ENCODE assay signal across 7 mouse cellular contexts in the genomic region with DNA sequence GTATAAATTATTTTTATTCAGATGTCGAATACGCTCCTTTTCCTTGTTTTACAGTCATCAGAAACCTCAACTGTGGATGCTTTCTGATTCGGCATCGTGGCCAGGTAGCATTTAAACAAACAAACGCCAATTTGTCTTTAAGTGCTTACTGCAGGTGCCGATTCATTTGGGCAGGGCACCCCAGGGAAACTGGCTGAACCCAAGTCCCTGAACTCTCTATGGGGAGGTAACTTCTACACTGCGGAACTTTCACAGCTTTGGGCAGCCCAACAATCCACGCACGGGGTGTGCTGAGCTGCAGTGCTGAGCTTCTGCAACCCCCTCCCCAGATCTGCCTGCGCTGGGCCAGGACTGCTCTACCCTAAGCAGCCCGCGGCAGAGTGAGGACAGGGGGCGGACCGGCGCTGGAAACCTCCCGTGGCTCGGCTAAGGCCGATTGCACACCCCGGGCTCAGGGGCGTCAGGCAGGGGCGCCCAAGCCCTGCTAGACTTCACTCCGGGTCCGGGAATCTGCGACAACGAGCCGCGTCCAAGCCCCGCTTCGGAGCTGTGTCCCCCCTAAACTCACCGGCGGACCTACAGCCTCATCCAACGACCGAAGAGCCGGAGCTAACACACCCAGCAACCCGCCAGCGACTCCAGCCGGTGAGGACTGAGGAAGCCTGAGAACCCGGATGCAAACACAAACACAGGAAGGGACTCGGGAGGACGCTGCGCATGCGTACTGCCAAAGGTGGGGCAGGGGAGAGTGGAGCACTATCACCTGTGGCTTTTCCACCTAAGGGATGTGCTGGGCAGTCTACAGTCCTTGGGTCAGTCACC. TPM values are rescaled to one million over a fixed set of nuclear protein-coding genes. Genes with fewer than 3 reads are reported as not detected.
DNase-seq lines count a peak whose midpoint lies in the region; ATAC-seq lines count a peak whose summit lies in the region.

Gene Gnpda2 (minus strand): TSS at position 701 of the 822 bp plus-strand sequence.

- H3K36me3 ChIP-seq in embryonic facial prominence, embryonic 12.5 days = no peaks in the 10 kb centered on the region
- H3K36me3 ChIP-seq in limb, embryonic 11.5 days (ENCODE audit: control insufficient read depth, insufficient read depth, low read length) = no peaks in the 10 kb centered on the region
- peaks cover 9% of the 10 kb centered on the region for H3K36me3 ChIP-seq in midbrain, embryonic 14.5 days (ENCODE audit: control insufficient read depth, insufficient read depth, low read length)

- H3K27ac ChIP-seq in embryonic facial prominence, embryonic 12.5 days = peak within 1 kb of the TSS; percentile 89
- peak within 1 kb of the TSS; percentile 70; the same call in 1 of the 2 replicates for H3K27ac ChIP-seq in limb, embryonic 11.5 days (replicated peaks; ENCODE audit: low read depth, low read length)
- peak within 1 kb of the TSS; percentile 82 for H3K27ac ChIP-seq in midbrain, embryonic 14.5 days (replicated peaks; ENCODE audit: low read depth, low read length)

- no peaks in the 10 kb centered on the region for H3K4me1 ChIP-seq in embryonic facial prominence, embryonic 12.5 days
- no peaks in the 10 kb centered on the region for H3K4me1 ChIP-seq in limb, embryonic 11.5 days (ENCODE audit: control insufficient read depth, insufficient read depth, low read length)
- H3K4me1 ChIP-seq in midbrain, embryonic 14.5 days (ENCODE audit: control insufficient read depth, insufficient read depth, low read length) = no peaks in the 10 kb centered on the region

- ATAC-seq in embryonic facial prominence, embryonic 12.5 days (ENCODE audit: insufficient number of reproducible peaks, insufficient read depth, low FRiP score, low TSS enrichment) = peak; percentile 97
- peak; percentile 96 for ATAC-seq in limb, embryonic 11.5 days (ENCODE audit: insufficient number of reproducible peaks, low FRiP score, low TSS enrichment, low read depth)
- peak; percentile 96 for ATAC-seq in midbrain, embryonic 14.5 days (ENCODE audit: low FRiP score, low TSS enrichment)

- H3K4me3 ChIP-seq in embryonic facial prominence, embryonic 12.5 days = peak within 1 kb of the TSS; percentile 73
- peak within 1 kb of the TSS; percentile 68 for H3K4me3 ChIP-seq in limb, embryonic 11.5 days (ENCODE audit: low read depth, low read length)
- H3K4me3 ChIP-seq in midbrain, embryonic 14.5 days (replicated peaks; ENCODE audit: low read depth, low read length) = peak within 1 kb of the TSS; percentile 61

- 3% methylated on average over 42 of the region's 42 CpGs for WGBS in embryonic facial prominence, embryonic 12.5 days
- 5% methylated on average over 42 of the region's 42 CpGs for WGBS in limb, embryonic 11.5 days
- 5% methylated on average over 42 of the region's 42 CpGs for WGBS in midbrain, embryonic 14.5 days

- H3K4me2 ChIP-seq in embryonic facial prominence, embryonic 12.5 days (replicated peaks) = peak within 1 kb of the TSS; percentile 66
- H3K4me2 ChIP-seq in limb, embryonic 11.5 days (ENCODE audit: low read depth, severe bottlenecking) = peak within 1 kb of the TSS; percentile 63
- H3K4me2 ChIP-seq in midbrain, embryonic 14.5 days (ENCODE audit: low read length) = peak within 1 kb of the TSS; percentile 60

- peak within 1 kb of the TSS; percentile 81 for H3K9ac ChIP-seq in embryonic facial prominence, embryonic 12.5 days
- H3K9ac ChIP-seq in limb, embryonic 11.5 days (ENCODE audit: low read length) = peak within 1 kb of the TSS; percentile 87
- peak within 1 kb of the TSS; percentile 78 for H3K9ac ChIP-seq in midbrain, embryonic 14.5 days (replicated peaks; ENCODE audit: low read length)

- peak; percentile 93 for DNase-seq in adrenal gland, postnatal 14 days
- DNase-seq in heart, adult 11 months = peak; percentile 99
- peak; percentile 82 for DNase-seq in kidney, adult 18-20 months
- DNase-seq in limb, embryonic 11.5 days (ENCODE audit: low spot score) = peak; percentile 91
- DNase-seq in midbrain, embryonic 14.5 days = peak; percentile 96
- peak; percentile 63 to 68 for DNase-seq in spleen, adult 18-20 months

- H3K27me3 ChIP-seq in embryonic facial prominence, embryonic 12.5 days = no peaks in the 10 kb centered on the region
- H3K27me3 ChIP-seq in limb, embryonic 11.5 days (ENCODE audit: control insufficient read depth, insufficient read depth, low read length) = no peaks in the 10 kb centered on the region
- no peaks in the 10 kb centered on the region for H3K27me3 ChIP-seq in midbrain, embryonic 14.5 days (ENCODE audit: control insufficient read depth, insufficient read depth, low read length)

- no peaks in the 10 kb centered on the region for H3K9me3 ChIP-seq in embryonic facial prominence, embryonic 12.5 days
- H3K9me3 ChIP-seq in limb, embryonic 11.5 days (ENCODE audit: control insufficient read depth, low read length) = no peaks in the 10 kb centered on the region
- no peaks in the 10 kb centered on the region for H3K9me3 ChIP-seq in midbrain, embryonic 14.5 days (ENCODE audit: control insufficient read depth, low read length)

RNA-seq across cellular contexts. Expression of gene Gnpda2, which starts in this region (rescaled TPM):
- 23.3 and 27.3 TPM in 2 replicates for total RNA-seq in adrenal gland, postnatal 14 days (2021)
- polyA plus RNA-seq in embryonic facial prominence, embryonic 12.5 days (2016; fragmentation: Nextera tagmentation; extraction: Ambion mirVana) = 35.5 and 37.5 TPM in 2 replicates
- 28.3 and 28.7 TPM in 2 replicates for polyA plus RNA-seq in limb, embryonic 11.5 days (2014; fragmentation: Nextera tagmentation; extraction: Ambion mirVana)
- polyA plus RNA-seq in midbrain, embryonic 14.5 days (2014; fragmentation: Nextera tagmentation; extraction: Ambion mirVana) = 34.5 and 34.9 TPM in 2 replicates

Comparison
In these comparisons a context has a peak if more than half of its experiments do, and no peak if none do; other contexts are left out.
1. Peak in every context shown above with its lines: DNase-seq, ATAC-seq, H3K4me3 ChIP-seq and H3K27ac ChIP-seq.